Mouse (Mus musculus) thymus, adult 2 months (tissue): Measurements from ENCODE around the gene Emb. TPM values are rescaled to one million over a fixed set of nuclear protein-coding genes. Genes with fewer than 3 reads are reported as not detected.
A peak's percentile ranks its signal among the peaks of the same experiment; 100 is the strongest.

Source experiments
- DNase-seq: peaks from one replicate; pipeline ENCODE4 v3.0.0; 2021
- H3K27ac ChIP-seq: fragments of 200-500 bp; 2 replicates; pipeline ENCODE4 v1.5.1; 2012; ENCODE audit warnings: low read length, control low read depth; ENCODE audit not compliant: control insufficient read depth, insufficient read depth
- H3K27me3 ChIP-seq: fragments of 200-500 bp; 2 replicates; pipeline ENCODE4 v1.6.1; 2012; ENCODE audit warnings: mild to moderate bottlenecking, low read length, moderate library complexity, mixed read lengths; ENCODE audit not compliant: control insufficient read depth, insufficient read depth
- H3K36me3 ChIP-seq: fragments of 200-500 bp; 2 replicates; pipeline ENCODE4 v1.6.1; 2012; ENCODE audit warnings: mild to moderate bottlenecking, low read length, moderate library complexity; ENCODE audit not compliant: control insufficient read depth, insufficient read depth
- H3K4me1 ChIP-seq: fragments of 200-500 bp; replicated peaks from 2 replicates; pipeline ENCODE4 v1.6.1; 2012; ENCODE audit warnings: low read length; ENCODE audit not compliant: control insufficient read depth, insufficient read depth
- H3K4me3 ChIP-seq: fragments of 200-500 bp; 2 replicates; pipeline ENCODE4 v1.5.1; 2012; ENCODE audit warnings: mild to moderate bottlenecking, low read length, control low read depth, moderate library complexity; ENCODE audit not compliant: control insufficient read depth, insufficient read depth
- CTCF ChIP-seq: fragments of 200-500 bp; IDR thresholded peaks from 2 replicates; pipeline ENCODE4 v1.5.1; 2012; ENCODE audit warnings: mild to moderate bottlenecking, control low read depth, low read length, moderate library complexity, borderline replicate concordance; ENCODE audit not compliant: control insufficient read depth, poor library complexity, insufficient read depth; ENCODE audit errors: extremely low read depth
- POLR2A ChIP-seq: fragments of 200-500 bp; IDR thresholded peaks from 2 replicates; pipeline ENCODE4 v1.6.1; 2012; ENCODE audit warnings: mild to moderate bottlenecking, low read length, control low read depth, moderate library complexity; ENCODE audit not compliant: control insufficient read depth, poor library complexity, insufficient read depth; ENCODE audit errors: extremely low read depth
- WGBS: fragments of 180-500 bp; shearing (Covaris S2); methylation state at CpG from one replicate; pipeline ENCODE4 v1.1.7; 2018; 5-methylcytosine and 5-hydroxymethylcytosine counted together
- polyA plus RNA-seq: library from polyadenylated mRNA; depleted of rRNA; stranded (reverse); fragments of >200 nt; gene quantifications from 2 replicates; pipeline ENCODE4 v1.2.3, GENCODE M21; 2012; rRNA removed

The Emb gene
- polyA plus RNA-seq, 1 experiment, result 63.4 TPM

DNA sequence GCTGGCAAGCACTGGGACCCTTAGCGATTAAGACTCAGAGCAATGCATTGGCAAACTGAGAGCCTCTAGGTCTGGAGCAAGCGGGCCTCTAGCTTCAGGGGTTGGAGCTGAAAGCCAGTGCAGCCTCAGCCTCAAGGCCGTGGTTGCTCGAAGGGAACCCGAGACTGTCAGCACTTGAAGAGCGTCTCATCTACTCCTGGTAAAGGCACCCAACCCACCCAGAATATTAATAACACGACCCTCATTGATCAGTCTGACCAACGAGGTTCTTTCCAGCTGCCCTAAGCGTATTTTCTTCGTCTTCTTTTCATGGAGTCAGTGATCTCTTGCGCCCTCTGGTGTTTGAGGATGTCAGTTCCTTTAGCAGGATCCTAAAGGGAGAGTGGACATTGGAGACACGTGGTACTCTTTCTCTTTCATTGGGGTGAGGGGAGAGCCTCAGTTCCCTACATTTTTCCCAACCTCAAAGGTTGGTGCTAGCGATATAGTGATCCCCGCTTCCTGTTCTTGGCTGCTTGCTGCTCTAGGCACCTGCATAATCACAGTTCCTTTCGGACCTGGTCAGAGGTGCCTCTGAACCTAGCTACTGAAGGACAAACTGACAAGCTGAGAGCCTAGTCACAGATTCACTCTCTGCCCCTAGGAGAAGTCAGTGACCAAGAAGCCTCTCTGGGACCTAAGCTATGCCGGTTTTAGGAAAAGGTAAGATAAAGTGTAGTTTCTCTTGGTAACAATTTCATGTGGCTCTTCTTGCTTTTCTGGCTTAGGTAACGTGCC is 81.3 kb downstream of the Emb start:
- TF ChIP-seq CTCF (0 out of 2 replicates have a peak, but pooled peaks have one; percentile 33), POLR2A (no peak)
- peaks cover 7% of the 10 kb centered on the region; the same call in 1 of the 2 replicates for H3K4me1 ChIP-seq
- DNase-seq, result peak; percentile 71
- H3K27ac ChIP-seq, result no peak overlapping the region
- 37% methylated on average over 17 of the region's 17 CpGs for WGBS
- H3K4me3 ChIP-seq, result no peak overlapping the region
- no peaks in the 10 kb centered on the region for H3K36me3 ChIP-seq
- no peaks in the 10 kb centered on the region for H3K27me3 ChIP-seq

DNA sequence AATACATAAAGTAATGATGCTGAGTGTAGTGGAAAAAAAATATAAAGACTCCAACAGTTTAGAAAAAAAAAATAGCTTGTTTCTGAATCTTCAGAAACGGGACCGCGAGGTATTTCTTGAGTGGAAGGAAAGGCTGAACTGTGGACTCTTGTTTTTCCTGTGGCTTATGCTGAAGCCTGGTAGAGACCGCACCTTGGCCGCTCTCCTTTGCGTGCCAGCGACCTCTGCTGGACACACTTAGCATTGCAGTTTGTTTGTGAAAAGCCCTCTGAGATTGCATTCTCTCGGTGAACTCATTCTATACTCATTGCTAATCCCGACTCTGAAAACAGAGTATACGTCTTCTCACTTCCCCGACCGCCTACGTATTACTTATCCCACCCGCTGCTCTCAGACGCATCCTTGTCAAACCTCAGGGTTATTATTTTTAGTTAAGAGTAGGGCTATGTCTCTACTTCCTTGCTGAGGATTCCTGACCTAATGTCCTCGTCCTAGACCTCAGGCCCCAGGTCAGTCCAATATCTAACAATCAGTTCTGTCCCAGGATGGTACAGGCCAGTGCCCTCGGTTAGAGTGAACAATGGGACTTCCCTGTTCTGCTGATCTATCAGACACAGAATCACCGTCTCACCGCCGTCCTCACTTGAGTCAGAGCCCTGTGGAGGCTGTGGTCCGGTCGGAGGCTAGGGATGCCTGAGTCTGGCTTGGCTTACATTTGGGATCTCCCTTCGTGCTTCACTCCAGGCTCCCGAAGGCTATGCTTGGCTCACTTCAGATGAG is 103.3 kb downstream of the Emb start:
- Histone ChIP-seq H3K27ac (no peak overlapping the region), H3K4me1 (no peaks in the 10 kb centered on the region), H3K27me3 (no peaks in the 10 kb centered on the region), H3K36me3 (no peaks in the 10 kb centered on the region), H3K4me3 (no peak overlapping the region)
- 30% methylated on average over 24 of the region's 24 CpGs for WGBS
- no peak for TF ChIP-seq POLR2A
- TF ChIP-seq CTCF, result peak; percentile 85
- peak; percentile 80 for DNase-seq

Other genes starting within 250 kb of the Emb start
- 14.4 and 17.4 TPM in 2 replicates for gene Parp8, start 183.0 kb upstream of the Emb start, polyA plus RNA-seq
- gene Gm17509, start 12.5 kb downstream of the Emb start, polyA plus RNA-seq, result 3.1 and 3.4 TPM in 2 replicates